Mouse (Mus musculus): Measurements from ENCODE around the gene Opa1.

The Opa1 gene

GRCm38 (mm10) chr16:29646202-29646601 lies 67.1 kb downstream of the Opa1 start:
- in situ Hi-C loops (cut with MboI, MseI) = no loop called here

- in situ Hi-C loops (cut with MboI, MseI) = no loop called here
These were observed 77.2 kb downstream of the Opa1 start for GRCm38 (mm10) chr16:29656187-29656825.

GRCm38 (mm10) chr16:29656901-29657300 lies 77.8 kb downstream of the Opa1 start:
- in situ Hi-C loops (cut with MboI, MseI) = no loop called here

GRCm38 (mm10) chr16:29657650-29658548 lies 78.8 kb downstream of the Opa1 start:
- in situ Hi-C loops (cut with MboI, MseI) = no loop called here

GRCm38 (mm10) chr16:29659101-29659810 lies 80.1 kb downstream of the Opa1 start:
- in situ Hi-C loops (cut with MboI, MseI) = no loop called here

- in situ Hi-C loops (cut with MboI, MseI) = no loop called here
These were observed 84.1 kb downstream of the Opa1 start for GRCm38 (mm10) chr16:29663042-29663758.

- in situ Hi-C loops (cut with MboI, MseI) = no loop called here
These were observed 85.3 kb downstream of the Opa1 start for GRCm38 (mm10) chr16:29664392-29664791.

GRCm38 (mm10) chr16:29666991-29667701 lies 88.0 kb downstream of the Opa1 start:
- in situ Hi-C loops (cut with MboI, MseI) = no loop called here

- in situ Hi-C loops (cut with MboI, MseI) = no loop called here
These were observed 88.5 kb downstream of the Opa1 start for GRCm38 (mm10) chr16:29667702-29668061.

GRCm38 (mm10) chr16:29668451-29668850 lies 89.3 kb downstream of the Opa1 start:
- in situ Hi-C loops (cut with MboI, MseI) = no loop called here

- in situ Hi-C loops (cut with MboI, MseI) = no loop called here
These were observed 91.7 kb downstream of the Opa1 start for GRCm38 (mm10) chr16:29670806-29671205.

GRCm38 (mm10) chr16:29673230-29673629 lies 94.1 kb downstream of the Opa1 start:
- in situ Hi-C loops (cut with MboI, MseI) = no loop called here

- in situ Hi-C loops (cut with MboI, MseI) = no loop called here
These were observed 100.5 kb downstream of the Opa1 start for GRCm38 (mm10) chr16:29679607-29680006.

GRCm38 (mm10) chr16:29680548-29681175 lies 101.5 kb downstream of the Opa1 start:
- in situ Hi-C loops (cut with MboI, MseI) = no loop called here

GRCm38 (mm10) chr16:29682555-29683431 lies 103.7 kb downstream of the Opa1 start:
- in situ Hi-C loops (cut with MboI, MseI) = no loop called here

GRCm38 (mm10) chr16:29683563-29683962 lies 104.4 kb downstream of the Opa1 start:
- in situ Hi-C loops (cut with MboI, MseI) = no loop called here

- in situ Hi-C loops (cut with MboI, MseI) = no loop called here
These were observed 105.0 kb downstream of the Opa1 start for GRCm38 (mm10) chr16:29684111-29684510.

- in situ Hi-C loops (cut with MboI, MseI) = no loop called here
These were observed 105.5 kb downstream of the Opa1 start for GRCm38 (mm10) chr16:29684641-29685040.

GRCm38 (mm10) chr16:29686141-29686540 lies 107.0 kb downstream of the Opa1 start:
- in situ Hi-C loops (cut with MboI, MseI) = no loop called here
